Mouse (Mus musculus): ENCODE results near the gene Tbr1. TPM values are rescaled to one million over a fixed set of nuclear protein-coding genes. Genes with fewer than 3 reads are reported as not detected.

The Tbr1 gene
- polyA plus RNA-seq, 1 experiment from 2014 or later, result 0.11 TPM

DNA sequence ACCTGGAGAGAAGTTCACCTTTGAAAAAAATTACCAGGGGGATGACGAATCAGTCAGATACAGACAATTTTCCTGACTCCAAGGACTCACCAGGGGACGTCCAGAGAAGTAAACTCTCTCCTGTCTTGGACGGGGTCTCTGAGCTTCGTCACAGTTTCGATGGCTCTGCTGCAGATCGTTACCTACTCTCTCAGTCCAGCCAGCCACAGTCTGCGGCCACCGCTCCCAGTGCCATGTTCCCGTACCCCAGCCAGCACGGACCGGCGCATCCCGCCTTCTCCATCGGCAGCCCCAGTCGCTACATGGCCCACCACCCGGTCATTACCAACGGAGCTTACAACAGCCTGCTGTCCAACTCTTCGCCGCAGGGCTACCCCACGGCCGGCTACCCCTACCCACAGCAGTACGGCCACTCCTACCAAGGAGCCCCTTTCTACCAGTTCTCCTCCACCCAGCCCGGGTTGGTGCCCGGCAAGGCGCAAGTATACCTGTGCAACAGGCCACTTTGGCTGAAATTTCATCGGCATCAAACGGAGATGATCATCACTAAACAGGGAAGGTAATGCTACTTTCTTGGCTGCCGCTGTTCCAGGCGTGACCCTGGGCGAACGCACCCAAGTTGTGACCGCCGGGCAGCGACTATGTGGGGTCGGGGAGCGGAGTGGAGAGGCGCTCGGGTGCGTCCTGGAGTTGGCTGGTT lies 2.3 kb downstream of the Tbr1 start:
- no peaks in the 10 kb centered on the region for H3K9me3 ChIP-seq
- 3% methylated on average over 39 of the region's 39 CpGs for WGBS
- no peak for ATAC-seq (ENCODE audit: extremely low read depth, insufficient number of reproducible peaks, low FRiP score, low TSS enrichment)
- H3K4me1 ChIP-seq, result peaks cover 27% of the 10 kb centered on the region
- H3K4me3 ChIP-seq, result peak overlapping the region; percentile 29
- H3K4me2 ChIP-seq, result peak overlapping the region; percentile 48
- H3K27ac ChIP-seq (replicated peaks), result no peak overlapping the region
- H3K27me3 ChIP-seq (replicated peaks), result peaks cover 91% of the 10 kb centered on the region
- H3K36me3 ChIP-seq, result peaks cover 9% of the 10 kb centered on the region
- H3K9ac ChIP-seq, result no peak overlapping the region

DNA sequence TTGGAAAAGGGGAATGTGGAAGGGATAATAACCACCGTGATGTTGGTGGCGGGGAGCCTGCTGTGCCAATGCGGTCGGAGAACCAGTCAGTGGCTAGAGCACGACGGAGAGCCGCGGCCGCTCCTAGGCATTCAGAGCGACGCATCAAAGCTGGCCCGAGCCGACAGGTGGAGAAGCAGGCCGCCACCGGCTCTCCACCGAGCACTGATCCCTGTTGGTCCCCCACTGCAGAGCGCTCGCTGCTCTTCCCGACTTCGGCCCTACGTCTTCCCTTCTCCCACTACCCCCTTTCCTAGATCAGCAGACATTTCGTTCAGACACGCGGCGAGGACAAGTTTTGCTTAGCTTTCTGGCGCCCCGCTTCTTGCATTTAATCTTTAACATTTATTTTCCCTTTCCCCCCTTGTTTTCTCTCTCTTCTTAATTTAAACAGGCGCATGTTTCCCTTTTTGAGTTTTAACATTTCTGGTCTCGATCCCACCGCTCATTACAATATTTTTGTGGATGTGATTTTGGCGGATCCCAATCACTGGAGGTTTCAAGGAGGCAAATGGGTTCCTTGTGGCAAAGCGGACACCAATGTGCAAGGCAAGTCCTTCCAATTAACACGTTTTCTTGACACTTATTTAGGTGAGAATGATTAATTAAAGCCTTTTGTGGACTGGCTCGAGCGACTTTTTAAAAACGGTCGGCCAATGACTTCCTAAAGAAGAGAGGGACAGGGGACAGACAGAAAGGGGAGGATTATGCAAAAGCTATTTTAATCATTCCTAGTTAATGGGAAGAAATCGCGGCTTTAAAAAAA lies 3.0 kb downstream of the Tbr1 start:
- peaks cover 27% of the 10 kb centered on the region for H3K4me1 ChIP-seq
- H3K9ac ChIP-seq, result no peak overlapping the region
- no peak overlapping the region for H3K27ac ChIP-seq (replicated peaks)
- peak overlapping the region; percentile 48 for H3K4me2 ChIP-seq
- no peak for ATAC-seq (ENCODE audit: extremely low read depth, insufficient number of reproducible peaks, low FRiP score, low TSS enrichment)
- under 1% methylated on average over 39 of the region's 39 CpGs for WGBS
- peaks cover 4% of the 10 kb centered on the region; the same call in 1 of the 2 replicates for H3K36me3 ChIP-seq
- H3K9me3 ChIP-seq, result no peaks in the 10 kb centered on the region
- H3K27me3 ChIP-seq (replicated peaks), result peaks cover 97% of the 10 kb centered on the region
- peak overlapping the region; percentile 29 for H3K4me3 ChIP-seq

DNA sequence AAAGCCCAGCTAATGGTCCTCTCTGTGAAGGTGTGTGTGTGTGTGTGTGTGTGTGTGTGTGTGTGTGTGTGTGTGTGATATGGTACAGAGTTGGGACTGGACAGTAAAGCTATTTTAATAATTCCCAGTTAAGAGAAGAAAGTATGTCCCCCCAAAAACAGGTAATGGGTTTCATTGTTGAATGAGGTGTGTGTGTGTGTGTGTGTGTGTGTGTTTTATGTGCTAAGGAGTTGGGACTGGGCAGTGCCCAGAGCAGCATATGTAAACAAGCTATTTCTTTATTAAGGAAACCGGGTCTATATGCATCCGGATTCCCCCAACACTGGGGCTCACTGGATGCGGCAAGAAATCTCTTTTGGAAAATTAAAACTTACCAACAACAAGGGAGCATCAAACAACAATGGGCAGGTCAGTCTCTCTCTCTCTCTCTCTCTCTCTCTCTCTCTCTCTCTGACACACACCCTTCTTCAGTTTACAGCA lies 3.7 kb downstream of the Tbr1 start:
- Histone ChIP-seq H3K27me3 (replicated peaks) (peaks cover 97% of the 10 kb centered on the region), H3K9me3 (no peaks in the 10 kb centered on the region), H3K4me3 (no peak overlapping the region), H3K4me2 (no peak overlapping the region), H3K4me1 (peaks cover 29% of the 10 kb centered on the region), H3K27ac (replicated peaks) (no peak overlapping the region), H3K36me3 (no peaks in the 10 kb centered on the region), H3K9ac (no peak overlapping the region)
- WGBS, result 6% methylated on average over 3 of the region's 3 CpGs
- ATAC-seq (ENCODE audit: extremely low read depth, insufficient number of reproducible peaks, low FRiP score, low TSS enrichment), result no peak

DNA sequence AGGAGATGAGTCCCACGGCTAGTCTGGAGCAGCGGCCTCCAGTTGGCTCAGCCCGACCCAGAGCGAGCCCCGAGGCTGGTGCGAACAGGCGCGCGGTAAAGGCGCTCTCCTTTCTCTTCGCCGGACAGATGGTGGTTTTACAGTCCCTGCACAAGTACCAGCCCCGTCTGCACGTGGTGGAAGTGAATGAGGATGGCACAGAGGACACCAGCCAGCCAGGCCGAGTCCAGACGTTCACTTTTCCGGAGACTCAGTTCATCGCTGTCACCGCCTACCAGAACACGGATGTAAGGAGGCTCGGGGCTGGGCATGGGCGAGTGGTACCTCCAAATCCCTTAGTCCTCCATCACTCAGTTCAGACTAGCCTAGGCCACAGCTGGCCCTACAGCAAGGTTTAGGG lies 4.4 kb downstream of the Tbr1 start:
- Histone ChIP-seq H3K36me3 (no peaks in the 10 kb centered on the region), H3K27me3 (replicated peaks) (peaks cover 97% of the 10 kb centered on the region), H3K4me2 (peak overlapping the region; percentile 32), H3K4me3 (peak overlapping the region; percentile 18), H3K9me3 (no peaks in the 10 kb centered on the region), H3K27ac (replicated peaks) (no peak overlapping the region), H3K9ac (no peak overlapping the region), H3K4me1 (peaks cover 34% of the 10 kb centered on the region)
- 1% methylated on average over 22 of the region's 22 CpGs for WGBS
- no peak for ATAC-seq (ENCODE audit: extremely low read depth, insufficient number of reproducible peaks, low FRiP score, low TSS enrichment)

DNA sequence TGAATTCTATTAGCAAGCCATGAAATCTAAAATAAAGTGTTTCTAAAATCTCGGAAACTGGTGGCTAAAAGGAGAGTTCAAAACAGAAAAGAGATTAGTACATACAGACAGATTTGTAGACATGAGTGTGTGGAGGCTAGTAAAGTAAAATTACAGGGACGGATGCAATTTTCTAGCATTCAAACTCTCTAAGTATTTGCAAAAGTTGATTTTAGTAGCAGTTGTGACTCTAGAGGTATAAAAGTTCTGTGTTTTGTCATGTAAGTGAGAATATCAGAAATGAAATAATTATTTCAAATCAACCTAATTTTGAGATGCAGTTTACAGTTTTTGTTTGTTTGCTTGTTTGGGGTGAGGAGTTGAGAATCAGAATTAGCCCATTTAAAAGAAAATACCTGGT lies 5.1 kb downstream of the Tbr1 start:
- H3K36me3 ChIP-seq, result no peaks in the 10 kb centered on the region
- no peak overlapping the region for H3K9ac ChIP-seq
- H3K27me3 ChIP-seq (replicated peaks), result peaks cover 97% of the 10 kb centered on the region
- H3K9me3 ChIP-seq, result no peaks in the 10 kb centered on the region
- H3K4me3 ChIP-seq, result no peak overlapping the region
- no peak overlapping the region for H3K27ac ChIP-seq (replicated peaks)
- ATAC-seq (ENCODE audit: extremely low read depth, insufficient number of reproducible peaks, low FRiP score, low TSS enrichment), result no peak
- WGBS, result 24% methylated on average over 2 of the region's 2 CpGs
- no peak overlapping the region for H3K4me2 ChIP-seq
- peaks cover 38% of the 10 kb centered on the region for H3K4me1 ChIP-seq

DNA sequence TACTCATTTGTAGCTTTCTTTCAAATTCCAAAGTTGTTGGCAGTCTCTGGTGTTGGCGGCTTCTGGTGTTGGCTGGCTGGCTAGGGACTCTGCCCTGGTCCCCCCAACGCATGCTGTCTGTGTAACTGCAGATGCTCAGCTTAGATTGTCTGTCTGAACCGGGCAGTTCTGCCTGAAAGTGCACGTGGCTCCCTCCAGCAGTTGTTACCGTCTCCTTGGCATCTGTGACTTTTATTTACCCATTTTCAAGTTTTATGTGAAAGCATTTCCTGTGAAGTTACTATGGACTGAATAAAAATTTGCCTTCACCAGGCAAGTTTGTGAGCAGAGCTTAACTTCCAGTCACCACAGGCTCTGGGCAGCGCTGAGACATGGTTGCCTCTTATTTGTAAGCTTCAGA lies 6.0 kb downstream of the Tbr1 start:
- Histone ChIP-seq H3K4me3 (no peak overlapping the region), H3K9me3 (no peaks in the 10 kb centered on the region), H3K9ac (no peak overlapping the region), H3K36me3 (no peaks in the 10 kb centered on the region), H3K4me1 (peaks cover 28% of the 10 kb centered on the region), H3K4me2 (no peak overlapping the region), H3K27ac (replicated peaks) (no peak overlapping the region), H3K27me3 (replicated peaks) (peaks cover 96% of the 10 kb centered on the region)
- no peak for ATAC-seq (ENCODE audit: extremely low read depth, insufficient number of reproducible peaks, low FRiP score, low TSS enrichment)
- WGBS, result 0% methylated on average over 6 of the region's 6 CpGs

DNA sequence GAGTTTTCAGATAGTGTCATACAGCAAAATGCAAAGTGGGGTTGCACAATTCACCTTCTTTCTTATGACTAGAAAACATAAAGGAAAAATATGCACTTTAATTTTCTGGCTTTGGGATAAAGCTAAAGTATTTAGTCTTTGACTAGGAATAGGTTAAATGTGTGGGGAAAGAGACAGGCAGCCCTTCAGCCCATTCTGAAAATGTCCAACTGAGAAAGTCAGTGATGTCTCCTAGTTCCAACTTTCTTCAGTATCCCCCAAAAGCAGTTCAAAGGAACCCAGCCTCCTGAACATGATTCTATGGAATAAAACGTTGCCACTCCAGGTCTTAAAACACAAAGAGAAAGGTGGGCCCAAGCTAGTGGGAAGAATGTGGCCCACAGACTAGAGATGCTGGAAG lies 6.7 kb downstream of the Tbr1 start:
- no peak for ATAC-seq (ENCODE audit: extremely low read depth, insufficient number of reproducible peaks, low FRiP score, low TSS enrichment)
- no peak overlapping the region for H3K9ac ChIP-seq
- no peaks in the 10 kb centered on the region for H3K36me3 ChIP-seq
- no peaks in the 10 kb centered on the region for H3K9me3 ChIP-seq
- H3K27me3 ChIP-seq (replicated peaks), result peaks cover 96% of the 10 kb centered on the region
- no peak overlapping the region for H3K4me3 ChIP-seq
- peaks cover 25% of the 10 kb centered on the region for H3K4me1 ChIP-seq
- WGBS, result 7% methylated on average over 1 of the region's 1 CpGs
- H3K4me2 ChIP-seq, result no peak overlapping the region
- H3K27ac ChIP-seq (replicated peaks), result no peak overlapping the region

DNA sequence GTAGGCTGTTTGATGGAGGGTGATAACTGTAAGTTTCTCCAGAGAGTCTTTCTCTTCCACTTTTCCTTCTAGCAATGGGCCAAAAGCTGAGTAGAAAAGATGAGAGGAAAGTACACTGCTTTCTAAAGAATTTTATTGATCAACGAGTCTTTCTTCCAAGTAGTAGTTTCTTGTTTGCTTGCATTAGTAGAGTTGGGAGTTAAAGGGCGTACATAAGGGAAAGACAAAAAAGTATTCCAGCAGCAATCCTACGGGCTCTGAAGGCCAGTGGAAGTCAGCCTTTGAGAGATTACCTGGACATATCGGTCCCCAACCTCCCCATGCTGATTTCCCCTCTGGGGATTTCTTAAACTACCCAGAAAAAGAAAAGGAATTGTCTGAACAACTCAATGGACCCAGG lies 8.0 kb downstream of the Tbr1 start:
- H3K27ac ChIP-seq (replicated peaks), result no peak overlapping the region

DNA sequence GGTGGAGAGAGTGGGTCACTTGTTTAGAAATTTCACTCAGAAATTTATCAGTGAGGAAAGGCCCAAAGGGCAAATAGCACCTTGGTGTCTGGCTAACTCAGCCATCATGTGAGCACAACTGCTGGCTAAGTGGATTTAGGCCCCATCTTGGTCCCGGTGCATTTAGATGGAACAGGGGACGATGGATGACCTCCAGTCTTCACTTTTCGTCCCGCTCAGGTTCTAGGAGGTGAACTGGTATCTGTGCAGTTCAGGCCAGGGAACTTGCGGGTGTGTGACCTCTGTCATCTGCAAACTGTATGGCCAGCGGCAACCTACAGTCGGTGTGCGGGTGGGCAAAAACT lies 8.4 kb downstream of the Tbr1 start:
- H3K27ac ChIP-seq (replicated peaks), result no peak overlapping the region
- H3K36me3 ChIP-seq, result no peaks in the 10 kb centered on the region
- H3K9me3 ChIP-seq, result no peaks in the 10 kb centered on the region
- ATAC-seq (ENCODE audit: extremely low read depth, insufficient number of reproducible peaks, low FRiP score, low TSS enrichment), result no peak
- H3K4me2 ChIP-seq, result peak overlapping the region; percentile 87
- 12% methylated on average over 8 of the region's 8 CpGs for WGBS
- H3K4me3 ChIP-seq, result peak overlapping the region; percentile 57
- H3K4me1 ChIP-seq, result peaks cover 24% of the 10 kb centered on the region
- peak overlapping the region; percentile 77; the same call in 1 of the 2 replicates for H3K9ac ChIP-seq
- peaks cover 95% of the 10 kb centered on the region for H3K27me3 ChIP-seq (replicated peaks)

More for the DNA sequence above, 8.0 kb downstream of the Tbr1 start:
- H3K9me3 ChIP-seq, result no peaks in the 10 kb centered on the region
- ATAC-seq (ENCODE audit: extremely low read depth, insufficient number of reproducible peaks, low FRiP score, low TSS enrichment), result no peak
- no peak overlapping the region for H3K4me2 ChIP-seq
- no peak overlapping the region for H3K9ac ChIP-seq
- peaks cover 21% of the 10 kb centered on the region for H3K4me1 ChIP-seq
- H3K36me3 ChIP-seq, result no peaks in the 10 kb centered on the region
- peaks cover 95% of the 10 kb centered on the region for H3K27me3 ChIP-seq (replicated peaks)
- WGBS, result 39% methylated on average over 4 of the region's 4 CpGs
- H3K4me3 ChIP-seq, result peak overlapping the region; percentile 57; the same call in 1 of the 2 replicates

DNA sequence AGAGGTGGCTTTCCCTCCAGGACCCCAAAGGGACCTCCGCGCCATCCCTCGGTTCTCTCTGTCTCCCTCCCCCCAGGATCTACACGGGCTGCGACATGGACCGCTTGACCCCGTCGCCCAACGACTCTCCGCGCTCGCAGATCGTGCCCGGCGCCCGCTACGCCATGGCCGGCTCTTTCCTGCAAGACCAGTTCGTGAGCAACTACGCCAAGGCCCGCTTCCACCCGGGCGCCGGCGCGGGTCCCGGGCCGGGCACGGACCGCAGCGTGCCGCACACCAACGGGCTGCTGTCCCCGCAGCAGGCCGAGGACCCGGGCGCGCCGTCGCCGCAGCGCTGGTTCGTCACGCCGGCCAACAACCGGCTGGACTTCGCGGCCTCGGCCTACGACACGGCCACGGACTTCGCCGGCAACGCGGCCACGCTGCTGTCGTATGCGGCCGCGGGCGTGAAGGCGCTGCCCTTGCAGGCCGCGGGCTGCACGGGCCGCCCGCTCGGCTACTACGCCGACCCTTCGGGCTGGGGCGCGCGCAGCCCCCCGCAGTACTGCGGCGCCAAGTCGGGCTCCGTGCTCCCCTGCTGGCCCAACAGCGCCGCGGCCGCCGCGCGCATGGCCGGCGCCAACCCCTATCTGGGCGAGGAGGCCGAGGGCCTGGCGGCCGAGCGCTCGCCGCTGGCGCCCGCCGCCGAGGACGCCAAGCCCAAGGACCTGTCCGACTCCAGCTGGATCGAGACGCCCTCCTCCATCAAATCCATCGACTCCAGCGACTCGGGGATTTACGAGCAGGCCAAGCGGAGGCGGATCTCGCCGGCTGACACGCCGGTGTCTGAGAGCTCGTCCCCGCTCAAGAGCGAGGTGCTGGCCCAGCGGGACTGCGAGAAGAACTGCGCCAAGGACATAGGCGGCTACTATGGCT lies 9.0 kb downstream of the Tbr1 start:
- Histone ChIP-seq H3K4me1 (peaks cover 24% of the 10 kb centered on the region), H3K36me3 (no peaks in the 10 kb centered on the region), H3K4me2 (peak overlapping the region; percentile 87), H3K9ac (peak overlapping the region; percentile 77), H3K9me3 (no peaks in the 10 kb centered on the region), H3K4me3 (peak overlapping the region; percentile 57), H3K27me3 (replicated peaks) (peaks cover 95% of the 10 kb centered on the region), H3K27ac (replicated peaks) (no peak overlapping the region)
- peak; percentile 71; the same call in 1 of the 2 replicates for ATAC-seq (ENCODE audit: extremely low read depth, insufficient number of reproducible peaks, low FRiP score, low TSS enrichment)
- under 1% methylated on average over 121 of the region's 121 CpGs for WGBS

DNA sequence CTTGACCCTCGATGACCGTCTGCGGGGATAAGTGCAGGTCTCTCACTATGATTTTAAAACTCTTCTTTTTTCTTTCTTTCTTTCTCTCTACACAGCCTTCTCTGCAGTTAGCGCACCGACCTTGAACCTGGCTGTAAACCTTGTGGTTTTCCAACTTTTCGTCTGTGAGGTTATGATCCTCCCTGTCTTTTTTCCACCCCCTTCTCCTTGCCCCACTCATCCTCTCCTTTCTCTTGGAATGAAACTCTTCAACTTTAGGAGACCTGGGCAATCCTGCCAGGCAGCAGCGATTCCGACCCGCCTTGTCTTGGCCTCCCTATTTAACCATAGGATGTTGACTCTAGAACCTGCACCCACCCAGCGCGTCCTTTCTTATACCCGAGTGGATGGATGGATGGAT lies 9.8 kb downstream of the Tbr1 start:
- H3K27ac ChIP-seq (replicated peaks), result no peak overlapping the region
- 6% methylated on average over 12 of the region's 12 CpGs for WGBS
- peaks cover 24% of the 10 kb centered on the region for H3K4me1 ChIP-seq
- H3K9me3 ChIP-seq, result no peaks in the 10 kb centered on the region
- H3K27me3 ChIP-seq (replicated peaks), result peaks cover 92% of the 10 kb centered on the region
- peak overlapping the region; percentile 87 for H3K4me2 ChIP-seq
- H3K4me3 ChIP-seq, result peak overlapping the region; percentile 57
- no peak for ATAC-seq (ENCODE audit: extremely low read depth, insufficient number of reproducible peaks, low FRiP score, low TSS enrichment)
- H3K36me3 ChIP-seq, result no peaks in the 10 kb centered on the region
- peak overlapping the region; percentile 77 for H3K9ac ChIP-seq
